In genomic region chr10:87484831-87485720, GRCm38 (mm10) we compare ENCODE assay signal across 12 mouse cellular contexts. TPM values are rescaled to one million over a fixed set of nuclear protein-coding genes. Genes with fewer than 3 reads are reported as not detected.
A peak's percentile ranks its signal among the peaks of the same experiment; 100 is the strongest.
DNase-seq lines count a peak whose midpoint lies in the region; ATAC-seq lines count a peak whose summit lies in the region.
"Had no signal": no experiment of that assay in that cellular context is flagged by ENCODE, and none has a peak within 500 bp of the region (broad histone marks: within the 10 kb centered on the region; RNA-seq: fewer than 3 reads in every experiment).

No protein-coding gene starts in this region.

- H3K27ac ChIP-seq in forebrain, embryonic 13.5 days = peak overlapping the region; percentile 57
- no peak overlapping the region for H3K27ac ChIP-seq in liver, embryonic 12.5 days
- H3K27ac ChIP-seq: heart, adult 2 months; intestine, embryonic 15.5 days; macrophage had no signal

- ATAC-seq in forebrain, embryonic 13.5 days = no peak
- ATAC-seq in liver, embryonic 12.5 days = no peak

- DNase-seq in embryo, embryonic 10 days (ENCODE audit: low spot score) = peak; percentile 43
- no peak for DNase-seq in embryo, embryonic 9.5 days (ENCODE audit: extremely low spot score)
- DNase-seq in ES-CJ7 (ENCODE audit: low read depth, low spot score) = peak; percentile 46
- peak; percentile 39 for DNase-seq in mesoderm, embryonic 11.5 days (ENCODE audit: low read depth, low spot score)
- DNase-seq in thymus, postnatal 0 days (ENCODE audit: low spot score) = no peak
- DNase-seq in cerebellum, postnatal 25 days = no peak
- DNase-seq: heart, adult 2 months had no signal

- peak overlapping the region; percentile 60 for H3K9ac ChIP-seq in forebrain, embryonic 13.5 days
- no peak overlapping the region for H3K9ac ChIP-seq in liver, embryonic 12.5 days
- H3K9ac ChIP-seq: intestine, embryonic 15.5 days had no signal

- no peaks in the 10 kb centered on the region for H3K36me3 ChIP-seq in forebrain, embryonic 13.5 days (ENCODE audit: poor library complexity, severe bottlenecking)
- no peaks in the 10 kb centered on the region for H3K36me3 ChIP-seq in liver, embryonic 12.5 days
- H3K36me3 ChIP-seq: intestine, embryonic 15.5 days had no signal

- H3K4me3 ChIP-seq in forebrain, embryonic 13.5 days = peak overlapping the region; percentile 42
- no peak overlapping the region for H3K4me3 ChIP-seq in liver, embryonic 12.5 days
- H3K4me3 ChIP-seq: heart, adult 2 months had no signal

- H3K4me1 ChIP-seq in forebrain, embryonic 13.5 days = peaks cover 54% of the 10 kb centered on the region
- no peaks in the 10 kb centered on the region for H3K4me1 ChIP-seq in liver, embryonic 12.5 days
- H3K4me1 ChIP-seq: intestine, embryonic 15.5 days had no signal

- WGBS in forebrain, embryonic 13.5 days = 2% methylated on average over 17 of the region's 17 CpGs
- WGBS in liver, embryonic 12.5 days (ENCODE audit: insufficient replicate concordance) = 5% methylated on average over 17 of the region's 17 CpGs

- no peaks in the 10 kb centered on the region; the same call in 1 of the 2 replicates for H3K27me3 ChIP-seq in forebrain, embryonic 13.5 days
- peaks cover 73% of the 10 kb centered on the region for H3K27me3 ChIP-seq in liver, embryonic 12.5 days (replicated peaks)

- H3K9me3 ChIP-seq in forebrain, embryonic 13.5 days (replicated peaks) = no peaks in the 10 kb centered on the region; the same call in 1 of the 2 replicates
- H3K9me3 ChIP-seq in liver, embryonic 12.5 days (replicated peaks) = no peaks in the 10 kb centered on the region
- H3K9me3 ChIP-seq: intestine, embryonic 15.5 days had no signal

- H3K4me2 ChIP-seq in forebrain, embryonic 13.5 days = peak overlapping the region; percentile 84
- H3K4me2 ChIP-seq in liver, embryonic 12.5 days = no peak overlapping the region

RNA-seq across cellular contexts. Expression of gene Ascl1, which starts 8.4 kb away (rescaled TPM):
- 32.1 and 33.9 TPM in 2 replicates for polyA plus RNA-seq in forebrain, embryonic 13.5 days (2015; fragmentation: Nextera tagmentation; extraction: Ambion mirVana)
- polyA plus RNA-seq in thymus, postnatal 0 days (2015; fragmentation: Nextera tagmentation; extraction: Ambion mirVana) = 1.6 and 2.3 TPM in 2 replicates
- 0.29 and 0.33 TPM in 2 replicates for polyA plus RNA-seq in liver, embryonic 12.5 days (2016; fragmentation: Nextera tagmentation; extraction: Ambion mirVana)
- polyA plus RNA-seq: macrophage; testis, adult 2 months had no signal

RNA-seq across cellular contexts. Expression of gene Pah, which starts 36.5 kb away (rescaled TPM):
- not detected in 2 replicates for polyA plus RNA-seq in forebrain, embryonic 13.5 days (2015; fragmentation: Nextera tagmentation; extraction: Ambion mirVana)
- polyA plus RNA-seq in thymus, postnatal 0 days (2015; fragmentation: Nextera tagmentation; extraction: Ambion mirVana) = 0.31 and 0.88 TPM in 2 replicates
- 12.0 and 13.4 TPM in 2 replicates for polyA plus RNA-seq in liver, embryonic 12.5 days (2016; fragmentation: Nextera tagmentation; extraction: Ambion mirVana)
- polyA plus RNA-seq: macrophage had no signal

Comparison
In these comparisons a context has a peak if more than half of its experiments do, and no peak if none do; other contexts are left out.
1. DNase-seq: peak in embryo, embryonic 10 days (single experiment), ES-CJ7 (single experiment) and mesoderm, embryonic 11.5 days (single experiment); none in embryo, embryonic 9.5 days (single experiment), thymus, postnatal 0 days (single experiment) and cerebellum, postnatal 25 days (0 of 2).
2. RNA of gene Ascl1, which starts 8.4 kb away (polyA plus RNA-seq): 32.1 to 33.9 TPM in forebrain, embryonic 13.5 days; 1.6 to 2.3 TPM in thymus, postnatal 0 days and 0.29 to 0.33 TPM in liver, embryonic 12.5 days; every median in the first group is over 10 times any median in the second.